Mouse (Mus musculus): ENCODE results near the gene Slc25a39. TPM values are rescaled to one million over a fixed set of nuclear protein-coding genes. Genes with fewer than 3 reads are reported as not detected.

The Slc25a39 gene
- total and polyA plus RNA-seq, 3 experiments, result 183 to 325 TPM; not detected in 1

DNA sequence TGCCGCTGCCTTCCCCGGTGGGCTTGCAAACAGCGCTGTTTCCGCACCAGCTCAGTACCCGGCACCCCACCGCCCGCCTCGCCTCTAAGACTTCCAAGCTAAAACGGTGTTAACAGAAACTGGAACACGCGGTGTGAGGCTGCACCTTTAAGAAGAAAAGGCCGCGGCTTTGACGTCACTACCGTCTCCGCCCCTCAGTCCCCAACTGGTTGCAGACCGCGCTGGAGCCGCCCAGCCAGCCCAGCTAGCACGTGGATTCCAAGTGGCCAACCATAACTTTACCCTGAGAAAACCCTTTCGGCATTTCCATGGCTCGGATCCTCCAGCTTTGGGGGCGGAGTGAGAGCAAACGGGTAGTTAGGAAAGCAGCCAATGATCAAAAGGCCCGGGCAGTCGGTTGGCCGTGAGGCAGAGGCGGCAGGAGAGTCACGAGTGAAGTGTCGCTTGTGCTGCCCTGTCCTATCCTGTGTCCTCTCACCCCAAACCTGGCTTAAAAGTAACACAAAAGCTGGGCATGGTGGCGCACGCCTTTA lies 664 bp upstream of the Slc25a39 start:
- H3K27me3 ChIP-seq (ENCODE audit: control insufficient read depth in 1 of 2, insufficient read depth in 2 of 2, low read length in 2 of 2), result no peaks in the 10 kb centered on the region
- no peaks in the 10 kb centered on the region for H3K9me3 ChIP-seq (replicated peaks; ENCODE audit: insufficient read depth, low read length)
- peak overlapping the region; percentile 58 to 75 for H3K4me3 ChIP-seq (ENCODE audit: control insufficient read depth in 1 of 2, insufficient read depth in 1 of 2, low read depth in 2 of 2, low read length in 2 of 2)
- H3K9ac ChIP-seq (ENCODE audit: control insufficient read depth, low read depth, low read length, poor library complexity, severe bottlenecking), result peak overlapping the region; percentile 87
- peaks cover 0 to 14% of the 10 kb centered on the region in 2 experiments; a peak in 2 of 4 replicates for H3K36me3 ChIP-seq (ENCODE audit: control insufficient read depth in 1 of 2, insufficient read depth in 2 of 2, low read length in 2 of 2)
- peak overlapping the region; percentile 97 for H3K27ac ChIP-seq (ENCODE audit: control insufficient read depth, low read depth, low read length)
- H3K79me2 ChIP-seq (ENCODE audit: control insufficient read depth, insufficient read depth, low read length, poor library complexity), result peaks cover 19% of the 10 kb centered on the region
- peak; percentile 100 for DNase-seq (ENCODE audit: low read depth, low spot score)
- peaks cover 11 to 22% of the 10 kb centered on the region in 2 experiments for H3K4me1 ChIP-seq (ENCODE audit: control insufficient read depth in 1 of 2, insufficient read depth in 2 of 2, low read length in 2 of 2)
- TF ChIP-seq ZMIZ1 (IDR thresholded peaks at IDR 0.05; ENCODE audit: low read depth, low read length), result peak; percentile 99
- peak; percentile 99 for TF ChIP-seq MXI1 (IDR thresholded peaks at IDR 0.05; ENCODE audit: low read depth, low read length)
- no peak for TF ChIP-seq CHD2 (IDR thresholded peaks at IDR 0.05; ENCODE audit: low read length)
- peak; percentile 89 for TF ChIP-seq POLR2AphosphoS2 (IDR thresholded peaks at IDR 0.05; ENCODE audit: low read length)
- TF ChIP-seq GABPA (IDR thresholded peaks at IDR 0.05; ENCODE audit: low read depth, low read length), result no peak
- TF ChIP-seq JUND (IDR thresholded peaks at IDR 0.05; ENCODE audit: low read depth, low read length), result no peak
- peak; percentile 100 for TF ChIP-seq MYC (IDR thresholded peaks at IDR 0.05; ENCODE audit: low read depth, low read length)
- TF ChIP-seq USF1 (IDR thresholded peaks at IDR 0.05; ENCODE audit: low read depth, low read length), result peak; percentile 90
- TF ChIP-seq BHLHE40 (IDR thresholded peaks at IDR 0.05; ENCODE audit: borderline replicate concordance, low read depth, low read length), result peak; percentile 94
- TF ChIP-seq ZNF384 (IDR thresholded peaks at IDR 0.05; ENCODE audit: low read depth, low read length), result peak; percentile 43; the same call in 1 of the 2 replicates
- TF ChIP-seq MAFK (IDR thresholded peaks at IDR 0.05; ENCODE audit: borderline replicate concordance, low read depth, low read length), result no peak
- no peak for TF ChIP-seq RCOR1 (IDR thresholded peaks at IDR 0.05; ENCODE audit: low read depth, low read length)
- TF ChIP-seq POLR2AphosphoS5 (IDR thresholded peaks at IDR 0.05; ENCODE audit: borderline replicate concordance, low read depth, low read length), result no peak; the same call in 1 of the 2 replicates
- no peak for TF ChIP-seq GATA1 (IDR thresholded peaks at IDR 0.05; ENCODE audit: low read depth, low read length)
- TF ChIP-seq CTCF (IDR thresholded peaks at IDR 0.05 in 2 of 3, conservative IDR thresholded peaks at IDR 0.05 in 1 of 3; ENCODE audit: control insufficient read depth in 1 of 3, insufficient read depth in 1 of 3, low read depth in 2 of 3, low read length in 3 of 3, poor library complexity in 1 of 3, severe bottlenecking in 1 of 3), result no peak
- TF ChIP-seq ZKSCAN1 (IDR thresholded peaks at IDR 0.05; ENCODE audit: low read depth, low read length), result no peak
- peak; percentile 76 for TF ChIP-seq ELF1 (IDR thresholded peaks at IDR 0.05; ENCODE audit: low read depth, low read length)
- TF ChIP-seq EP300 (IDR thresholded peaks at IDR 0.05; ENCODE audit: low read depth in 1 of 2, low read length in 2 of 2), result peak in 1 of 2 experiments; percentile 71; a peak in 2 of 4 replicates
- TF ChIP-seq KAT2A (conservative IDR thresholded peaks at IDR 0.05; ENCODE audit: low read depth, low read length), result peak; percentile 64; the same call in 1 of the 2 replicates
- peak; percentile 98 for TF ChIP-seq NELFE (IDR thresholded peaks at IDR 0.05; ENCODE audit: low read depth, low read length)
- peak; percentile 75; the same call in 1 of the 2 replicates for TF ChIP-seq MAZ (IDR thresholded peaks at IDR 0.05; ENCODE audit: low read depth, low read length)
- peak; percentile 62 for TF ChIP-seq MYB (IDR thresholded peaks at IDR 0.05; ENCODE audit: low read depth, low read length)
- peak; percentile 79 for TF ChIP-seq ETS1 (IDR thresholded peaks at IDR 0.05; ENCODE audit: low read depth, low read length)
- no peak for TF ChIP-seq TAL1 (IDR thresholded peaks at IDR 0.05; ENCODE audit: low read length)
- TF ChIP-seq ZC3H11A (IDR thresholded peaks at IDR 0.05; ENCODE audit: low read depth, low read length), result no peak
- TF ChIP-seq CHD1 (IDR thresholded peaks at IDR 0.05; ENCODE audit: low read depth, low read length), result no peak
- peak; percentile 100 for TF ChIP-seq SIN3A (IDR thresholded peaks at IDR 0.05; ENCODE audit: low read length)
- peak; percentile 95 for TF ChIP-seq TCF12 (IDR thresholded peaks at IDR 0.05; ENCODE audit: low read depth, low read length)
- TF ChIP-seq SMC3 (IDR thresholded peaks at IDR 0.05; ENCODE audit: low read depth, low read length), result no peak
- peak; percentile 72; the same call in 1 of the 2 replicates for TF ChIP-seq MEF2A (IDR thresholded peaks at IDR 0.05; ENCODE audit: extremely low read depth, insufficient replicate concordance, low read depth, low read length, poor library complexity, severe bottlenecking)
- TF ChIP-seq RAD21 (IDR thresholded peaks at IDR 0.05; ENCODE audit: low read depth, low read length), result no peak
- 0 out of 2 replicates have a peak, but pooled peaks have one; percentile 68 for TF ChIP-seq UBTF (IDR thresholded peaks at IDR 0.05; ENCODE audit: borderline replicate concordance, insufficient read depth, low read depth, low read length)
- peak; percentile 89 to 95 for TF ChIP-seq POLR2A (IDR thresholded peaks at IDR 0.05; ENCODE audit: control insufficient read depth in 1 of 2, insufficient read depth in 1 of 2, low read depth in 1 of 2, low read length in 2 of 2, poor library complexity in 1 of 2)
- peak; percentile 91 for TF ChIP-seq HCFC1 (IDR thresholded peaks at IDR 0.05; ENCODE audit: low read depth, low read length)
- 0 out of 2 replicates have a peak, but pooled peaks have one; percentile 63 for TF ChIP-seq E2F4 (IDR thresholded peaks at IDR 0.05; ENCODE audit: borderline replicate concordance, low read depth, low read length)
- 0 out of 2 replicates have a peak, but pooled peaks have one; percentile 42 for TF ChIP-seq NRF1 (IDR thresholded peaks at IDR 0.05; ENCODE audit: insufficient read depth, low read depth, low read length, poor library complexity, severe bottlenecking)

Measured in MEL (cell line).